Mouse (Mus musculus) kidney, adult 2 months (tissue): ENCODE results near the gene Smdt1.
A peak's percentile ranks its signal among the peaks of the same experiment; 100 is the strongest.

Experiments used
- CTCF ChIP-seq: fragments of 200-500 bp; conservative IDR thresholded peaks from 2 replicates; pipeline ENCODE4 v1.5.1; 2011; ENCODE audit warnings: low read depth, mild to moderate bottlenecking, control low read depth, low read length, moderate library complexity, mixed read lengths; ENCODE audit not compliant: insufficient read depth, insufficient read length
- POLR2A ChIP-seq: fragments of 200-500 bp; IDR thresholded peaks from one replicate; pipeline ENCODE4 v1.6.1; 2011; ENCODE audit warnings: low read depth, low read length, control low read depth

DNA sequence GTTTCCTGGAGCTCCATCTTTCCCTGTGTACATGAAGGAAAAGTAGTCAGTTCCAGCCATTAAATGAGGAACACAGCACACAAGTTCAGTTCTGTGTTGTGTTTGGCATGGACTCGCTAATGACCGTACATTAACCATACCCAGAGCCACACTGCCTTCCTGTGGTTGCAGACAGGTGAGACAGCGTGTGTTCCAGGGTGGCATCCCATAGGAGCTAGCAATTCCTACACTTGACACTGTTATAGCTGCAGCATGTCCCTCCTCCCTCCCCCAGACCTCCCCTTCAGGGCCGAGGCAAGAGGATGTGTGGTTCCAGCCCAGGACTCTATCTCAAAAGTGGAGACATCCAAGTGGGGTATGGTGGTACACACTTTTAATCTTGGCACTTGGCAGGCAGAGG lies 11.6 kb downstream of the Smdt1 start:
- TF ChIP-seq CTCF (peak; percentile 22; the same call in 1 of the 2 replicates), POLR2A (no peak)
